Mouse (Mus musculus) effector memory CD4-positive, alpha-beta T cell, adult 7 months (primary cell): Measurements from ENCODE around the gene Sec14l2. TPM values are rescaled to one million over a fixed set of nuclear protein-coding genes. Genes with fewer than 3 reads are reported as not detected.

Source experiments
- polyA plus RNA-seq: library from polyadenylated mRNA; unstranded; fragments of 100-300 nt; shearing (Covaris generic); gene quantifications from one replicate; pipeline ENCODE4 v1.2.1, GENCODE M21; 2017

The Sec14l2 gene
- polyA plus RNA-seq = 0.62 TPM

GRCm38 (mm10) chr11:4122742-4123579 is at the start of gene Sec14l2:
Sec14l2 (minus strand) TSS chr11:4123415.

GRCm38 (mm10) chr11:4159808-4160708 is 36.8 kb upstream of the Sec14l2 start, which contains the start of the genes Ccdc157 and Sf3a1:
Ccdc157 (minus strand) TSS chr11:4160293.
Sf3a1 (plus strand) TSS chr11:4160350.

GRCm38 (mm10) chr11:4134986-4135935 is 12.0 kb upstream of the Sec14l2 start, which contains the start of gene Rnf215:
Rnf215 (plus strand) TSS chr11:4135202.

GRCm38 (mm10) chr11:4095171-4096053 is 27.8 kb downstream of the Sec14l2 start, which contains the start of gene Mtfp1:
Mtfp1 (minus strand) TSS chr11:4095445.

GRCm38 (mm10) chr11:4064627-4065122 is 58.5 kb downstream of the Sec14l2 start, which contains the start of gene Sec14l3:
Sec14l3 (plus strand) TSS chr11:4064841.

Other genes starting within 250 kb of the Sec14l2 start
- not detected for gene 4921536K21Rik, start 228.3 kb downstream of the Sec14l2 start, polyA plus RNA-seq
- gene Dusp18, start 228.2 kb downstream of the Sec14l2 start, polyA plus RNA-seq = 1.1 TPM
- gene Slc35e4, start 208.8 kb downstream of the Sec14l2 start, polyA plus RNA-seq = 2.7 TPM
- 17.8 TPM for gene Tcn2, start 191.3 kb downstream of the Sec14l2 start, polyA plus RNA-seq
- gene Pes1, start 159.4 kb downstream of the Sec14l2 start, polyA plus RNA-seq = 57.1 TPM
- 0.45 TPM for gene 4930556J24Rik, start 146.6 kb downstream of the Sec14l2 start, polyA plus RNA-seq
- not detected for gene Gal3st1, start 139.8 kb downstream of the Sec14l2 start, polyA plus RNA-seq
- 0.11 TPM for gene Sec14l4, start 92.0 kb downstream of the Sec14l2 start, polyA plus RNA-seq
- gene Sec14l3, start 58.6 kb downstream of the Sec14l2 start, polyA plus RNA-seq = 0.62 TPM
- gene Mtfp1, start 28.0 kb downstream of the Sec14l2 start, polyA plus RNA-seq = 0.63 TPM
- gene Rnf215, start 11.8 kb upstream of the Sec14l2 start, polyA plus RNA-seq = 27.5 TPM
- 7.3 TPM for gene Ccdc157, start 36.9 kb upstream of the Sec14l2 start, polyA plus RNA-seq
- gene Sf3a1, start 36.9 kb upstream of the Sec14l2 start, polyA plus RNA-seq = 38.1 TPM
- gene Tbc1d10a, start 63.4 kb upstream of the Sec14l2 start, polyA plus RNA-seq = 93.1 TPM
- gene Castor1, start 94.8 kb upstream of the Sec14l2 start, polyA plus RNA-seq = 25.3 TPM
- gene Osm, start 113.0 kb upstream of the Sec14l2 start, polyA plus RNA-seq = 7.5 TPM
- gene Lif, start 134.1 kb upstream of the Sec14l2 start, polyA plus RNA-seq = 3.1 TPM